Mouse (Mus musculus) forebrain, embryonic 11.5 days (tissue): ENCODE results near the gene Hist1h4k. TPM values are rescaled to one million over a fixed set of nuclear protein-coding genes. Genes with fewer than 3 reads are reported as not detected.
"Not testable (repeated sequence)": the region's sequence is repeated elsewhere in the genome, so short reads cannot be mapped to it uniquely, and the experiment has no call there.

Source experiments
- ATAC-seq: fragments of 200-750 bp; cut with Nextera tagmentation; replicated peaks from 2 replicates; pipeline ENCODE4 v1.8.0; 2017; ENCODE audit warnings: moderate TSS enrichment; ENCODE audit not compliant: low FRiP score
- DNase-seq: peaks from one replicate; pipeline ENCODE4 v3.0.0-alpha.2; 2017; ENCODE audit warnings: low spot score
- H3K27ac ChIP-seq: fragments of 300-500 bp; sonication (generic); 2 replicates; pipeline ENCODE4 v1.5.1; 2014; ENCODE audit warnings: low read depth, low read length
- H3K27me3 ChIP-seq: fragments of 300-500 bp; sonication (generic); 2 replicates; pipeline ENCODE4 v1.6.1; 2014; ENCODE audit warnings: mild to moderate bottlenecking, low read length, mixed read lengths; ENCODE audit not compliant: control insufficient read depth, insufficient read depth
- H3K36me3 ChIP-seq: fragments of 300-500 bp; sonication (generic); 2 replicates; pipeline ENCODE4 v1.6.1; 2014; ENCODE audit warnings: mild to moderate bottlenecking, low read length, moderate library complexity, mixed read lengths; ENCODE audit not compliant: control insufficient read depth, insufficient read depth
- H3K4me1 ChIP-seq: fragments of 300-500 bp; sonication (generic); replicated peaks from 2 replicates; pipeline ENCODE4 v1.6.1; 2014; ENCODE audit warnings: low read length, mixed read lengths; ENCODE audit not compliant: control insufficient read depth, insufficient read depth
- H3K4me2 ChIP-seq: fragments of 300-500 bp; sonication (generic); 2 replicates; pipeline ENCODE4 v1.6.1; 2014; ENCODE audit warnings: low read depth, mild to moderate bottlenecking, low read length, moderate library complexity, mixed read lengths; ENCODE audit not compliant: severe bottlenecking
- H3K4me3 ChIP-seq: fragments of 300-500 bp; sonication (generic); 2 replicates; pipeline ENCODE4 v1.5.1; 2014; ENCODE audit warnings: low read depth, low read length
- H3K9ac ChIP-seq: fragments of 300-500 bp; sonication (generic); 2 replicates; pipeline ENCODE4 v1.6.1; 2014; ENCODE audit warnings: low read length
- H3K9me3 ChIP-seq: fragments of 300-500 bp; sonication (generic); 2 replicates; pipeline ENCODE4 v1.6.1; 2016; ENCODE audit warnings: low read length, mixed read lengths; ENCODE audit not compliant: control insufficient read depth
- WGBS: fragments of 180-500 bp; shearing (Covaris S2); extraction: QIAGEN DNeasy Blood & Tissue Kit; methylation state at CpG from one replicate; pipeline ENCODE4 v1.1.7; 2014; 5-methylcytosine and 5-hydroxymethylcytosine counted together
- polyA plus RNA-seq: library from polyadenylated mRNA; unstranded; fragments of >200 nt; fragmentation: Nextera tagmentation; extraction: Ambion mirVana; gene quantifications from 2 replicates; pipeline ENCODE4 v1.2.1, GENCODE M21; 2014

The Hist1h4k gene
- polyA plus RNA-seq, 1 experiment from 2014 or later: 4.4 TPM

- peak within 1 kb of the TSS; percentile 76 for H3K4me2 ChIP-seq
- ATAC-seq: peak; percentile 55
- H3K36me3 ChIP-seq: no peaks in the 10 kb centered on the region
- 0 out of 2 replicates have a peak, but pooled peaks cover 3% of the 10 kb centered on the region for H3K4me1 ChIP-seq
- WGBS: under 1% methylated on average over 44 of the region's 44 CpGs
- peak within 1 kb of the TSS; percentile 91 for H3K9ac ChIP-seq
- H3K4me3 ChIP-seq: peak within 1 kb of the TSS; percentile 54
- H3K27me3 ChIP-seq: no peaks in the 10 kb centered on the region
- H3K9me3 ChIP-seq: no peaks in the 10 kb centered on the region
- peak; percentile 88 for DNase-seq
- peak within 1 kb of the TSS; percentile 99 for H3K27ac ChIP-seq
These were observed 29.7 kb upstream of the Hist1h4k start, which contains the start of gene Hist1h1b for GRCm38 (mm10) chr13:21779767-21780731. Gene Hist1h1b (minus strand): TSS chr13:21780625.

- peak overlapping the region; percentile 76 for H3K4me2 ChIP-seq
- H3K9ac ChIP-seq: peak overlapping the region; percentile 91
- no peaks in the 10 kb centered on the region for H3K27me3 ChIP-seq
- ATAC-seq (peak; percentile 77), DNase-seq (peak; percentile 83)
- no peaks in the 10 kb centered on the region for H3K36me3 ChIP-seq
- H3K4me3 ChIP-seq: peak overlapping the region; percentile 54
- H3K27ac ChIP-seq: peak overlapping the region; percentile 99
- no peaks in the 10 kb centered on the region for H3K4me1 ChIP-seq
- no peaks in the 10 kb centered on the region for H3K9me3 ChIP-seq
- 5% methylated on average over 33 of the region's 33 CpGs for WGBS
These were observed 28.8 kb upstream of the Hist1h4k start for GRCm38 (mm10) chr13:21778814-21779766.

- Histone ChIP-seq H3K4me2 (no peak overlapping the region), H3K9me3 (no peaks in the 10 kb centered on the region), H3K9ac (no peak overlapping the region), H3K27ac (no peak overlapping the region), H3K36me3 (no peaks in the 10 kb centered on the region), H3K4me1 (peaks cover 3% of the 10 kb centered on the region; the same call in 1 of the 2 replicates), H3K4me3 (no peak overlapping the region), H3K27me3 (no peaks in the 10 kb centered on the region)
- ATAC-seq (no peak), DNase-seq (no peak)
- 78% methylated on average over 1 of the region's 1 CpGs for WGBS
These were observed 5.4 kb upstream of the Hist1h4k start for GRCm38 (mm10) chr13:21755707-21756106.

- peak overlapping the region; percentile 41 for H3K4me3 ChIP-seq
- not testable (repeated sequence) for H3K36me3 ChIP-seq, DNase-seq, H3K9me3 ChIP-seq, H3K4me1 ChIP-seq, H3K27me3 ChIP-seq
- under 1% methylated on average over 23 of the region's 26 CpGs for WGBS
- ATAC-seq: 0 out of 2 replicates have a peak, but pooled peaks have one; percentile 0
- H3K4me2 ChIP-seq: peak overlapping the region; percentile 51
- peak overlapping the region; percentile 67 for H3K9ac ChIP-seq
- H3K27ac ChIP-seq: peak overlapping the region; percentile 92
These were observed 4.1 kb upstream of the Hist1h4k start for GRCm38 (mm10) chr13:21754294-21755001.

GRCm38 (mm10) chr13:21753524-21754285, 3.4 kb upstream of the Hist1h4k start, which contains the start of the genes Hist1h2ak and Hist1h2bn:
Gene Hist1h2ak (minus strand): TSS chr13:21753827.
Gene Hist1h2bn (plus strand): TSS chr13:21754123.
- Histone ChIP-seq H3K27ac (peak within 1 kb of the TSS; percentile 93), H3K4me3 (peak within 1 kb of the TSS; percentile 41), H3K4me2 (peak within 1 kb of the TSS; percentile 65), H3K9ac (peak within 1 kb of the TSS; percentile 67)
- H3K4me1 ChIP-seq, H3K36me3 ChIP-seq, H3K27me3 ChIP-seq, H3K9me3 ChIP-seq: not testable (repeated sequence)
- peak; percentile 82 for DNase-seq
- WGBS: under 1% methylated on average over 30 of the region's 50 CpGs
- ATAC-seq: peak; percentile 93

GRCm38 (mm10) chr13:21753051-21753523, 2.8 kb upstream of the Hist1h4k start:
- ATAC-seq (no peak), DNase-seq (no peak)
- Histone ChIP-seq H3K36me3 (no peaks in the 10 kb centered on the region), H3K9ac (peak overlapping the region; percentile 67), H3K9me3 (no peaks in the 10 kb centered on the region), H3K4me2 (peak overlapping the region; percentile 65), H3K27me3 (no peaks in the 10 kb centered on the region), H3K27ac (peak overlapping the region; percentile 93), H3K4me3 (peak overlapping the region; percentile 37), H3K4me1 (peaks cover 3% of the 10 kb centered on the region; the same call in 1 of the 2 replicates)
- WGBS: 3% methylated on average over 10 of the region's 10 CpGs

GRCm38 (mm10) chr13:21752356-21752755, 2.1 kb upstream of the Hist1h4k start:
- ATAC-seq (no peak), DNase-seq (peak; percentile 61)
- Histone ChIP-seq H3K4me1 (peaks cover 3% of the 10 kb centered on the region; the same call in 1 of the 2 replicates), H3K4me2 (peak overlapping the region; percentile 65; the same call in 1 of the 2 replicates), H3K4me3 (peak overlapping the region; percentile 37; the same call in 1 of the 2 replicates), H3K27ac (peak overlapping the region; percentile 93), H3K9me3 (no peaks in the 10 kb centered on the region), H3K36me3 (no peaks in the 10 kb centered on the region), H3K27me3 (no peaks in the 10 kb centered on the region), H3K9ac (peak overlapping the region; percentile 21; the same call in 1 of the 2 replicates)
- 45% methylated on average over 3 of the region's 3 CpGs for WGBS
